Mouse (Mus musculus) small intestine, adult 2 months (tissue): ENCODE data around the gene Gadd45g.

ENCODE experiments used
- CTCF ChIP-seq: fragments of 200-500 bp; IDR thresholded peaks from 2 replicates; pipeline ENCODE4 v1.5.1; 2012; ENCODE audit warnings: low read depth, mild to moderate bottlenecking, control low read depth, inconsistent platforms, low read length, moderate library complexity, mixed read lengths; ENCODE audit not compliant: insufficient replicate concordance, insufficient read length; ENCODE audit errors: extremely low read depth
- POLR2A ChIP-seq: fragments of 200-500 bp; IDR thresholded peaks from 2 replicates; pipeline ENCODE4 v1.6.1; 2012; ENCODE audit warnings: low read depth, mild to moderate bottlenecking, control low read depth, inconsistent platforms, low read length, moderate library complexity

- TF ChIP-seq POLR2A (no peak), CTCF (no peak)
Measured at GRCm38 (mm10) chr13:51833611-51834010, 12.9 kb upstream of the Gadd45g start.
